Comparison of ENCODE assay signal across 22 mouse cellular contexts in the genomic region with DNA sequence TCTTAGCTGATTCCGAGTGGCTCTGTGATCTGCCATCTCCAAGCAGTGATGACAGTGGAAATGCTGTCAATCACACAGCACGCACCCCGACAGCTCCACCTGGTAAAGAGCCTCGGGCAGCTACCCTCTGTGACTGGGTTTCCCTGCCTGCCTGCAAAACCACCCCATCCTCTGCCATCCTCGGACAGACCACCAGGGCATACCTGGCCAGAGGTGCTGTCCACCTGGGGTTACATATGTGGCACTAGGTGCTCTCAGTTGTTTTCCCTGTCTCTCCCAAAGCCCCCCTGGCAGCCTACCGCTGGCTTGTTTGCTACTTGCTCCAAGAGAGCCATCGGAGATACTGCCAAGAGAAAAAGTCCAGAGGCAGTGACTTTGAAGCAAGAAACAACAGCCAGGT. TPM values are rescaled to one million over a fixed set of nuclear protein-coding genes. Genes with fewer than 3 reads are reported as not detected.
DNase-seq lines count a peak whose midpoint lies in the region; ATAC-seq lines count a peak whose summit lies in the region.
"Had no signal": no experiment of that assay in that cellular context is flagged by ENCODE, and none has a peak within 500 bp of the region (broad histone marks: within the 10 kb centered on the region; RNA-seq: fewer than 3 reads in every experiment).

No protein-coding gene starts in this region.

- ATAC-seq in heart, embryonic 12.5 days (ENCODE audit: insufficient number of reproducible peaks, low FRiP score) = no peak
- ATAC-seq in heart, embryonic 13.5 days (ENCODE audit: extremely low read depth, insufficient number of reproducible peaks, low FRiP score, low TSS enrichment) = no peak
- ATAC-seq in limb, embryonic 12.5 days (ENCODE audit: insufficient number of reproducible peaks, insufficient read depth, low FRiP score, low TSS enrichment, low read depth) = no peak
- ATAC-seq: activated CD4-positive, CD25-positive, alpha-beta regulatory T cell, adult 4 months; CD4-positive, CD25-positive, alpha-beta regulatory T cell, adult 4 months; Patski had no signal

- peak; percentile 90 for DNase-seq in heart, adult 11 months
- DNase-seq in heart, postnatal 10 days = no peak
- DNase-seq in heart, adult 9 months (ENCODE audit: low spot score in 2 of 2) = no peak
- DNase-seq in heart, postnatal 4 days = no peak
- no peak for DNase-seq in limb, embryonic 10.5 days (ENCODE audit: low spot score)
- DNase-seq: adrenal gland, adult 2 months; adrenal gland, adult 8-10 months; adrenal gland, postnatal 10 days; adrenal gland, postnatal 14 days; adrenal gland, postnatal 25 days; adrenal gland, postnatal 36 days; B cell, adult 2 months; cerebellum, adult 11 months; cerebellum, adult 11-12 months had no signal

- no peak overlapping the region for H3K4me3 ChIP-seq in heart, embryonic 12.5 days
- H3K4me3 ChIP-seq in heart, embryonic 13.5 days = no peak overlapping the region
- no peak overlapping the region for H3K4me3 ChIP-seq in limb, embryonic 12.5 days (replicated peaks)
- H3K4me3 ChIP-seq in limb, embryonic 10.5 days = no peak overlapping the region

- intact Hi-C loops in heart, postnatal 10 days (cut with DNase I) = no loop called here

- WGBS in heart, embryonic 12.5 days = 76% methylated on average over 7 of the region's 7 CpGs
- WGBS in heart, embryonic 13.5 days = 78% methylated on average over 7 of the region's 7 CpGs
- 89% methylated on average over 7 of the region's 7 CpGs for WGBS in limb, embryonic 12.5 days
- 91% methylated on average over 7 of the region's 7 CpGs for WGBS in limb, embryonic 10.5 days

- H3K9ac ChIP-seq in heart, embryonic 12.5 days = 0 out of 2 replicates have a peak overlapping the region, but pooled peaks have one; percentile 18
- H3K9ac ChIP-seq in heart, embryonic 13.5 days = 0 out of 2 replicates have a peak overlapping the region, but pooled peaks have one; percentile 10
- H3K9ac ChIP-seq in limb, embryonic 12.5 days (replicated peaks) = 0 out of 2 replicates have a peak overlapping the region, but pooled peaks have one; percentile 0

- peaks cover 13% of the 10 kb centered on the region; the same call in 1 of the 2 replicates for H3K27me3 ChIP-seq in heart, embryonic 12.5 days (replicated peaks)
- H3K27me3 ChIP-seq in heart, embryonic 13.5 days (replicated peaks) = peaks cover 16% of the 10 kb centered on the region; the same call in 1 of the 2 replicates
- H3K27me3 ChIP-seq in limb, embryonic 12.5 days = no peaks in the 10 kb centered on the region
- no peaks in the 10 kb centered on the region for H3K27me3 ChIP-seq in limb, embryonic 10.5 days (ENCODE audit: low read depth, poor library complexity, severe bottlenecking)
- H3K27me3 ChIP-seq: CH12.LX, Patski had no signal

- H3K9me3 ChIP-seq in heart, embryonic 12.5 days (replicated peaks) = no peaks in the 10 kb centered on the region
- H3K9me3 ChIP-seq in heart, embryonic 13.5 days = no peaks in the 10 kb centered on the region
- H3K9me3 ChIP-seq in limb, embryonic 12.5 days = no peaks in the 10 kb centered on the region
- H3K9me3 ChIP-seq in limb, embryonic 10.5 days (replicated peaks) = no peaks in the 10 kb centered on the region
- H3K9me3 ChIP-seq: G1E had no signal

- H3K4me2 ChIP-seq in heart, embryonic 12.5 days = no peak overlapping the region
- H3K4me2 ChIP-seq in heart, embryonic 13.5 days = no peak overlapping the region
- H3K4me2 ChIP-seq in limb, embryonic 12.5 days = no peak overlapping the region

- H3K4me1 ChIP-seq in heart, embryonic 12.5 days (replicated peaks) = peaks cover 37% of the 10 kb centered on the region
- H3K4me1 ChIP-seq in heart, embryonic 13.5 days = peaks cover 46% of the 10 kb centered on the region
- H3K4me1 ChIP-seq in limb, embryonic 12.5 days (replicated peaks) = peaks cover 39% of the 10 kb centered on the region
- peaks cover 26% of the 10 kb centered on the region for H3K4me1 ChIP-seq in limb, embryonic 10.5 days

- H3K36me3 ChIP-seq in heart, embryonic 12.5 days = peaks cover 19% of the 10 kb centered on the region
- H3K36me3 ChIP-seq in heart, embryonic 13.5 days = peaks cover 28% of the 10 kb centered on the region
- H3K36me3 ChIP-seq in limb, embryonic 12.5 days = peaks cover 38% of the 10 kb centered on the region; the same call in 1 of the 2 replicates
- peaks cover 5% of the 10 kb centered on the region; the same call in 1 of the 2 replicates for H3K36me3 ChIP-seq in limb, embryonic 10.5 days

- no peak overlapping the region for H3K27ac ChIP-seq in heart, embryonic 12.5 days (ENCODE audit: poor library complexity, severe bottlenecking)
- H3K27ac ChIP-seq in heart, embryonic 13.5 days (replicated peaks) = no peak overlapping the region; the same call in 1 of the 2 replicates
- H3K27ac ChIP-seq in limb, embryonic 12.5 days = no peak overlapping the region
- H3K27ac ChIP-seq in limb, embryonic 10.5 days = no peak overlapping the region

RNA-seq across cellular contexts. Expression of a gene that starts 24.0 kb away (rescaled TPM):
- total RNA-seq in heart, postnatal 10 days (2021) = 10 to 100 TPM; 27.6 to 29.8 TPM
- 10.6 and 12.4 TPM in 2 replicates for polyA plus RNA-seq in heart, embryonic 12.5 days (2016; fragmentation: Nextera tagmentation; extraction: Ambion mirVana)
- 8.2 and 8.6 TPM in 2 replicates for polyA plus RNA-seq in heart, embryonic 13.5 days (2015; fragmentation: Nextera tagmentation; extraction: Ambion mirVana)
- total RNA-seq in heart, postnatal 4 days (2021) = 10 to 100 TPM; 20.8 to 23.6 TPM
- polyA plus RNA-seq in limb, embryonic 12.5 days (2016; fragmentation: Nextera tagmentation; extraction: Ambion mirVana) = 11.4 and 14.5 TPM in 2 replicates
- polyA plus RNA-seq in limb, embryonic 10.5 days (2016; fragmentation: Nextera tagmentation; extraction: Ambion mirVana) = 7.3 and 11.5 TPM in 2 replicates

RNA-seq across cellular contexts. Expression of a gene that starts 31.9 kb away (rescaled TPM):
- 1 to 10 TPM; 3.4 TPM for total RNA-seq in heart, postnatal 10 days (2021)
- 5.1 and 5.7 TPM in 2 replicates for polyA plus RNA-seq in heart, embryonic 12.5 days (2016; fragmentation: Nextera tagmentation; extraction: Ambion mirVana)
- polyA plus RNA-seq in heart, embryonic 13.5 days (2015; fragmentation: Nextera tagmentation; extraction: Ambion mirVana) = 3.9 and 4.6 TPM in 2 replicates
- total RNA-seq in heart, postnatal 4 days (2021) = 1 to 10 TPM; 4.1 to 4.6 TPM
- polyA plus RNA-seq in limb, embryonic 12.5 days (2016; fragmentation: Nextera tagmentation; extraction: Ambion mirVana) = 9.5 and 10.0 TPM in 2 replicates
- 10.1 and 10.6 TPM in 2 replicates for polyA plus RNA-seq in limb, embryonic 10.5 days (2016; fragmentation: Nextera tagmentation; extraction: Ambion mirVana)
